Mouse (Mus musculus) midbrain, embryonic 14.5 days (tissue): ENCODE data around the gene B130006D01Rik. TPM values are rescaled to one million over a fixed set of nuclear protein-coding genes. Genes with fewer than 3 reads are reported as not detected.

Experiments
- ATAC-seq: fragments of 200-750 bp; cut with Nextera tagmentation; 2 replicates; pipeline ENCODE4 v1.8.0; 2017; ENCODE audit warnings: moderate number of reproducible peaks, moderate library complexity; ENCODE audit not compliant: low FRiP score, low TSS enrichment
- DNase-seq: peaks from one replicate; pipeline ENCODE4 v3.0.0-alpha.2; 2015
- H3K27ac ChIP-seq: fragments of 300-500 bp; sonication (generic); replicated peaks from 2 replicates; pipeline ENCODE4 v1.5.1; 2014; ENCODE audit warnings: mild to moderate bottlenecking, low read depth, low read length, moderate library complexity
- H3K27me3 ChIP-seq: fragments of 300-500 bp; sonication (generic); 2 replicates; pipeline ENCODE4 v1.6.1; 2014; ENCODE audit warnings: low read length, control low read depth, mixed read lengths; ENCODE audit not compliant: control insufficient read depth, insufficient read depth
- H3K36me3 ChIP-seq: fragments of 300-500 bp; sonication (generic); 2 replicates; pipeline ENCODE4 v1.6.1; 2014; ENCODE audit warnings: low read length, control low read depth; ENCODE audit not compliant: control insufficient read depth, insufficient read depth
- H3K4me1 ChIP-seq: fragments of 300-500 bp; sonication (generic); 2 replicates; pipeline ENCODE4 v1.6.1; 2014; ENCODE audit warnings: mild to moderate bottlenecking, antibody characterized with exemption, low read length, control low read depth; ENCODE audit not compliant: control insufficient read depth, insufficient read depth
- H3K4me2 ChIP-seq: fragments of 300-500 bp; sonication (generic); 2 replicates; pipeline ENCODE4 v1.6.1; 2014; ENCODE audit warnings: mild to moderate bottlenecking, low read length, moderate library complexity
- H3K4me3 ChIP-seq: fragments of 300-500 bp; sonication (generic); replicated peaks from 2 replicates; pipeline ENCODE4 v1.5.1; 2014; ENCODE audit warnings: low read depth, low read length
- H3K9ac ChIP-seq: fragments of 300-500 bp; sonication (generic); replicated peaks from 2 replicates; pipeline ENCODE4 v1.6.1; 2014; ENCODE audit warnings: mild to moderate bottlenecking, low read length, moderate library complexity
- H3K9me3 ChIP-seq: fragments of 300-500 bp; sonication (generic); 2 replicates; pipeline ENCODE4 v1.6.1; 2016; ENCODE audit warnings: low read length, control low read depth, mixed read lengths; ENCODE audit not compliant: control insufficient read depth
- WGBS: fragments of 180-500 bp; shearing (Covaris S2); extraction: QIAGEN DNeasy Blood & Tissue Kit; methylation state at CpG from one replicate; pipeline ENCODE4 v1.1.7; 2014; 5-methylcytosine and 5-hydroxymethylcytosine counted together
- polyA plus RNA-seq: library from polyadenylated mRNA; unstranded; fragments of >200 nt; fragmentation: Nextera tagmentation; extraction: Ambion mirVana; gene quantifications from 2 replicates; pipeline ENCODE4 v1.2.1, GENCODE M21; 2014

Gene B130006D01Rik
- polyA plus RNA-seq, 1 experiment from 2014 or later = 1.5 TPM

GRCm38 (mm10) chr11:95710478-95710877 lies 12.9 kb upstream of the B130006D01Rik start:
- Histone ChIP-seq H3K9me3 (no peaks in the 10 kb centered on the region), H3K27ac (no peak overlapping the region), H3K4me2 (no peak overlapping the region), H3K4me1 (peaks cover 13% of the 10 kb centered on the region), H3K9ac (no peak overlapping the region), H3K36me3 (no peaks in the 10 kb centered on the region), H3K4me3 (no peak overlapping the region), H3K27me3 (no peaks in the 10 kb centered on the region)
- 78% methylated on average over 7 of the region's 7 CpGs for WGBS
- no peak for ATAC-seq
- DNase-seq = no peak

GRCm38 (mm10) chr11:95712085-95712562 lies 11.3 kb upstream of the B130006D01Rik start:
- peak; percentile 39 for DNase-seq
- no peak for ATAC-seq
- no peaks in the 10 kb centered on the region for H3K27me3 ChIP-seq
- H3K4me1 ChIP-seq = peaks cover 23% of the 10 kb centered on the region
- no peaks in the 10 kb centered on the region for H3K36me3 ChIP-seq
- 34% methylated on average over 12 of the region's 12 CpGs for WGBS
- no peaks in the 10 kb centered on the region for H3K9me3 ChIP-seq
- H3K9ac ChIP-seq = peak overlapping the region; percentile 97
- peak overlapping the region; percentile 86 for H3K4me2 ChIP-seq
- H3K4me3 ChIP-seq = peak overlapping the region; percentile 91
- H3K27ac ChIP-seq = peak overlapping the region; percentile 97

- Histone ChIP-seq H3K4me1 (peaks cover 23% of the 10 kb centered on the region), H3K27ac (peak within 1 kb of the TSS; percentile 97), H3K9me3 (no peaks in the 10 kb centered on the region), H3K27me3 (no peaks in the 10 kb centered on the region), H3K36me3 (no peaks in the 10 kb centered on the region), H3K4me3 (peak within 1 kb of the TSS; percentile 91), H3K4me2 (peak within 1 kb of the TSS; percentile 86), H3K9ac (peak within 1 kb of the TSS; percentile 97)
- DNase-seq = peak; percentile 96
- WGBS = under 1% methylated on average over 49 of the region's 103 CpGs
- peak; percentile 88 for ATAC-seq
Measured at GRCm38 (mm10) chr11:95712563-95713224, 10.7 kb upstream of the B130006D01Rik start, which contains the start of gene Zfp652. Gene Zfp652 (plus strand): TSS chr11:95712673.

- peak; percentile 65 for ATAC-seq
- 1% methylated on average over 45 of the region's 49 CpGs for WGBS
- peaks cover 23% of the 10 kb centered on the region for H3K4me1 ChIP-seq
- H3K9ac ChIP-seq = peak overlapping the region; percentile 97
- H3K27me3 ChIP-seq = no peaks in the 10 kb centered on the region
- H3K4me2 ChIP-seq = peak overlapping the region; percentile 86
- H3K4me3 ChIP-seq = peak overlapping the region; percentile 91
- H3K9me3 ChIP-seq = no peaks in the 10 kb centered on the region
- peak overlapping the region; percentile 97 for H3K27ac ChIP-seq
- H3K36me3 ChIP-seq = no peaks in the 10 kb centered on the region
- DNase-seq = no peak
Measured at GRCm38 (mm10) chr11:95713225-95713810, 10.1 kb upstream of the B130006D01Rik start.

GRCm38 (mm10) chr11:95713811-95714241 lies 9.6 kb upstream of the B130006D01Rik start:
- Histone ChIP-seq H3K27me3 (no peaks in the 10 kb centered on the region), H3K4me3 (peak overlapping the region; percentile 91), H3K9ac (peak overlapping the region; percentile 97), H3K36me3 (no peaks in the 10 kb centered on the region), H3K4me1 (peaks cover 23% of the 10 kb centered on the region), H3K4me2 (peak overlapping the region; percentile 86), H3K9me3 (no peaks in the 10 kb centered on the region), H3K27ac (peak overlapping the region; percentile 97)
- ATAC-seq (no peak), DNase-seq (peak; percentile 60)
- 0% methylated on average over 13 of the region's 13 CpGs for WGBS

GRCm38 (mm10) chr11:95714411-95714810 lies 9.0 kb upstream of the B130006D01Rik start:
- WGBS = 38% methylated on average over 7 of the region's 7 CpGs
- H3K27me3 ChIP-seq = no peaks in the 10 kb centered on the region
- peak overlapping the region; percentile 97 for H3K27ac ChIP-seq

GRCm38 (mm10) chr11:95716136-95716535 lies 7.3 kb upstream of the B130006D01Rik start:
- whole genome bisulfite sequencing = 68% methylated on average over 8 of the region's 8 CpGs
- DNase-seq (no peak), ATAC-seq (no peak)
- Histone ChIP-seq H3K36me3 (no peaks in the 10 kb centered on the region), H3K4me1 (peaks cover 23% of the 10 kb centered on the region), H3K4me2 (peak overlapping the region; percentile 86; the same call in 1 of the 2 replicates), H3K27me3 (no peaks in the 10 kb centered on the region), H3K27ac (no peak overlapping the region), H3K9me3 (no peaks in the 10 kb centered on the region), H3K4me3 (no peak overlapping the region), H3K9ac (no peak overlapping the region)

More at GRCm38 (mm10) chr11:95714411-95714810, 9.0 kb upstream of the B130006D01Rik start:
- peak overlapping the region; percentile 86 for H3K4me2 ChIP-seq
- no peaks in the 10 kb centered on the region for H3K9me3 ChIP-seq
- no peaks in the 10 kb centered on the region for H3K36me3 ChIP-seq
- no peak for ATAC-seq
- H3K4me3 ChIP-seq = peak overlapping the region; percentile 91
- H3K9ac ChIP-seq = peak overlapping the region; percentile 97
- no peak for DNase-seq
- H3K4me1 ChIP-seq = peaks cover 23% of the 10 kb centered on the region

- Histone ChIP-seq H3K36me3 (no peaks in the 10 kb centered on the region), H3K27me3 (no peaks in the 10 kb centered on the region), H3K9me3 (no peaks in the 10 kb centered on the region), H3K9ac (no peak overlapping the region), H3K4me3 (no peak overlapping the region), H3K4me1 (peaks cover 22% of the 10 kb centered on the region), H3K27ac (no peak overlapping the region), H3K4me2 (no peak overlapping the region)
- DNase-seq = no peak
- ATAC-seq = no peak
- 88% methylated on average over 3 of the region's 3 CpGs for WGBS
Measured at GRCm38 (mm10) chr11:95719356-95719755, 4.0 kb upstream of the B130006D01Rik start.
